8 mouse cellular contexts compared by ENCODE assay signal in genomic region chr14:24778748-24779630, GRCm38 (mm10).
A peak's percentile ranks its signal among the peaks of the same experiment; 100 is the strongest.
DNase-seq lines count a peak whose midpoint lies in the region; ATAC-seq lines count a peak whose summit lies in the region.

No protein-coding gene starts in this region.

- peak overlapping the region; percentile 68 for H3K4me2 ChIP-seq in embryonic facial prominence, embryonic 13.5 days
- peak overlapping the region; percentile 69 for H3K4me2 ChIP-seq in limb, embryonic 12.5 days
- H3K4me2 ChIP-seq in midbrain, embryonic 14.5 days (ENCODE audit: low read length), result peak overlapping the region; percentile 59

- no peak for ATAC-seq in erythroblast, adult 5-6 weeks (replicated peaks; ENCODE audit: low FRiP score, poor library complexity, severe bottlenecking)
- peak; percentile 89 for ATAC-seq in embryonic facial prominence, embryonic 13.5 days (ENCODE audit: insufficient number of reproducible peaks, insufficient read depth, low FRiP score, low TSS enrichment, low read depth)
- peak; percentile 95 for ATAC-seq in limb, embryonic 12.5 days (ENCODE audit: insufficient number of reproducible peaks, insufficient read depth, low FRiP score, low TSS enrichment, low read depth)
- peak; percentile 95 for ATAC-seq in midbrain, embryonic 14.5 days (ENCODE audit: low FRiP score, low TSS enrichment)

- H3K27ac ChIP-seq in embryonic facial prominence, embryonic 13.5 days, result peak overlapping the region; percentile 92
- H3K27ac ChIP-seq in limb, embryonic 12.5 days, result peak overlapping the region; percentile 93
- H3K27ac ChIP-seq in midbrain, embryonic 14.5 days (replicated peaks; ENCODE audit: low read depth, low read length), result peak overlapping the region; percentile 98

- peak overlapping the region; percentile 72 for H3K9ac ChIP-seq in embryonic facial prominence, embryonic 13.5 days
- H3K9ac ChIP-seq in limb, embryonic 12.5 days (replicated peaks), result peak overlapping the region; percentile 60
- peak overlapping the region; percentile 63 for H3K9ac ChIP-seq in midbrain, embryonic 14.5 days (replicated peaks; ENCODE audit: low read length)

- H3K27me3 ChIP-seq in erythroblast, embryonic 14.5 days (ENCODE audit: control insufficient read depth), result no peaks in the 10 kb centered on the region
- no peaks in the 10 kb centered on the region for H3K27me3 ChIP-seq in embryonic facial prominence, embryonic 13.5 days
- no peaks in the 10 kb centered on the region for H3K27me3 ChIP-seq in limb, embryonic 12.5 days
- no peaks in the 10 kb centered on the region for H3K27me3 ChIP-seq in midbrain, embryonic 14.5 days (ENCODE audit: control insufficient read depth, insufficient read depth, low read length)

- H3K4me1 ChIP-seq in erythroblast, embryonic 14.5 days (ENCODE audit: control insufficient read depth), result peaks cover 7% of the 10 kb centered on the region
- H3K4me1 ChIP-seq in embryonic facial prominence, embryonic 13.5 days, result peaks cover 26% of the 10 kb centered on the region
- H3K4me1 ChIP-seq in limb, embryonic 12.5 days (replicated peaks), result peaks cover 24% of the 10 kb centered on the region
- H3K4me1 ChIP-seq in midbrain, embryonic 14.5 days (ENCODE audit: control insufficient read depth, insufficient read depth, low read length), result peaks cover 23% of the 10 kb centered on the region

- H3K36me3 ChIP-seq in erythroblast, embryonic 14.5 days (ENCODE audit: control insufficient read depth), result no peaks in the 10 kb centered on the region
- H3K36me3 ChIP-seq in embryonic facial prominence, embryonic 13.5 days, result no peaks in the 10 kb centered on the region
- H3K36me3 ChIP-seq in limb, embryonic 12.5 days, result no peaks in the 10 kb centered on the region
- no peaks in the 10 kb centered on the region for H3K36me3 ChIP-seq in midbrain, embryonic 14.5 days (ENCODE audit: control insufficient read depth, insufficient read depth, low read length)

- H3K9me3 ChIP-seq in erythroblast, embryonic 14.5 days (ENCODE audit: control insufficient read depth, low read length), result no peaks in the 10 kb centered on the region
- H3K9me3 ChIP-seq in embryonic facial prominence, embryonic 13.5 days, result no peaks in the 10 kb centered on the region
- no peaks in the 10 kb centered on the region for H3K9me3 ChIP-seq in limb, embryonic 12.5 days
- H3K9me3 ChIP-seq in midbrain, embryonic 14.5 days (ENCODE audit: control insufficient read depth, low read length), result no peaks in the 10 kb centered on the region

- peak overlapping the region; percentile 45 for H3K4me3 ChIP-seq in erythroblast, embryonic 14.5 days (replicated peaks)
- H3K4me3 ChIP-seq in embryonic facial prominence, embryonic 13.5 days, result peak overlapping the region; percentile 43
- H3K4me3 ChIP-seq in limb, embryonic 12.5 days (replicated peaks), result peak overlapping the region; percentile 42
- H3K4me3 ChIP-seq in midbrain, embryonic 14.5 days (replicated peaks; ENCODE audit: low read depth, low read length), result peak overlapping the region; percentile 30

- 2% methylated on average over 39 of the region's 39 CpGs for WGBS in embryonic facial prominence, embryonic 13.5 days
- WGBS in limb, embryonic 12.5 days, result 2% methylated on average over 39 of the region's 39 CpGs
- under 1% methylated on average over 35 of the region's 39 CpGs for WGBS in midbrain, embryonic 14.5 days

- DNase-seq in heart, adult 8-10 months (ENCODE audit: low spot score), result peak; percentile 85
- peak; percentile 85 to 89 for DNase-seq in kidney, adult 8-10 months
- DNase-seq in midbrain, embryonic 14.5 days, result peak; percentile 93
- DNase-seq in spleen, adult 12 weeks (ENCODE audit: low spot score), result peak; percentile 36

Comparison
In these comparisons a context has a peak if more than half of its experiments do, and no peak if none do; other contexts are left out.
1. DNase-seq: peak in every context shown above with its lines; median percentile 93 in midbrain, embryonic 14.5 days; 87 in kidney, adult 8-10 months; 85 in heart, adult 8-10 months; 36 in spleen, adult 12 weeks.